Mouse (Mus musculus) colon, adult 2 months (tissue): ENCODE data around the gene Tbpl2. TPM values are rescaled to one million over a fixed set of nuclear protein-coding genes. Genes with fewer than 3 reads are reported as not detected.

ENCODE experiments used
- polyA plus RNA-seq: library from polyadenylated mRNA; depleted of rRNA; stranded (reverse); fragments of >200 nt; gene quantifications from 2 replicates; pipeline ENCODE4 v1.2.3, GENCODE M21; 2012; rRNA removed

Gene Tbpl2
- polyA plus RNA-seq = not detected in 2 replicates

DNA sequence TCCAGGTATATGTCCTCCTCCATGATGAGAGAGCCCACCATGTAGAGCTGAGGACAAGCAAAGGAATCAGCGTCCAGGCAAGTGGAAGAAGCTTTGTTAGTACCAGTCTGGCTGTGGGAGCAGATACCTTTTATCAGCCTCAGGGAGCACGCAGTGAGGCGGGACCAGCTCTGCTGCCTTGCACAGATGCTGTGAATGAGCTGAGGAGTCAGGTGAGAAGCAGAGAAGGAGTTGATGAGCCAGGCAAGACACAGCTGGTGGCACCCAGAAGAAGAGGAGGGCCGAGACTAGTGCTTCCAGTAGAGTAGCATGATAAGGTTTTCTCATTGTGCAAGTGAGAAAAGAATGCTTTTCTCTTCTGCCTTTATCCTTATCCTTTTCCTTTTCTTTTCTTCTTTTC is at the start of gene Tbpl2:
TSS of gene Tbpl2 (minus strand) at position 101 of the 400 bp plus-strand sequence.

DNA sequence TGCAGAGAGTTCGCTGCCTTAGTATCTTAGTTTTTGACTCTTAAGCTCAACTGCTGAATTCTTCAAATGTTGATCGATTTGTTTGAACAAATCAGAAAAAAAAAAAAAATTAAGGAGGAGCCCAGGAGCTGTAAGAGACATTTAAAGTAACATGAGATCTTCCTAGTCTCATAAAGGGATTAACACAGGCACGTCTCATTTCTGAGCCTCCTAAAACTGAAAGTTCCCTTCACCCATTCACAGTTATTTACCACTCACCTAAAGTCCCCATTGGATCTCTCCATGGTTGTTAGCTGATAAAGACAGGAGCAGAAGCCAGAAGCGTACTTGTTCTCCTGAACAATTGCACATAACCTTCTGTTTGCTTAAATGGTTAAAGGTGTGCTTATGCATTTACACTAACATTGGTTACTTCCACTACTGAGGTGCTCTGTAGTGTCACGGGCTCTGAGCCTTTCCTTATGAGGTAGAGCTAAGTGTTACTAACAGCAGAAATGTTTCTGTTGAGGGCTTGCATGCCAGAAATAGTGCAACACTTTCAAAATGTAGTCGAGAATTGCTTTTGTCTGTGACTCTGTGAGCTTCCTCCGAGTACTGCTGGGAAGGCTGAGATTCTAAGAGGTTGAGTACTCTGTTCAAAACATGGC is 46.9 kb downstream of the Tbpl2 start, which contains the start of gene Hnmt:
TSS of gene Hnmt (minus strand) at position 51 of the 647 bp plus-strand sequence.

Other genes starting within 250 kb of the Tbpl2 start
- 0.14 and 0.29 TPM in 2 replicates for gene Hnmt, start 47.2 kb downstream of the Tbpl2 start, polyA plus RNA-seq
- gene Il1f8, start 56.6 kb upstream of the Tbpl2 start, polyA plus RNA-seq = 0.09 TPM in 1 of 2 replicates, not detected in the other
- gene Il1f9, start 89.9 kb upstream of the Tbpl2 start, polyA plus RNA-seq = not detected in 2 replicates
- 0.14 TPM in 1 of 2 replicates, not detected in the other for gene Il1f6, start 118.8 kb upstream of the Tbpl2 start, polyA plus RNA-seq
- not detected in 2 replicates for gene Il1f5, start 180.4 kb upstream of the Tbpl2 start, polyA plus RNA-seq
- not detected in 2 replicates for gene Il1f10, start 194.6 kb upstream of the Tbpl2 start, polyA plus RNA-seq
- gene Il1rn, start 240.3 kb upstream of the Tbpl2 start, polyA plus RNA-seq = 15.0 and 17.0 TPM in 2 replicates